Mouse (Mus musculus): ENCODE data around the gene Reps2. TPM values are rescaled to one million over a fixed set of nuclear protein-coding genes. Genes with fewer than 3 reads are reported as not detected.

Gene Reps2
- total and polyA plus RNA-seq, 2 experiments from 2014 or later: 0.07 to 0.42 TPM

DNA sequence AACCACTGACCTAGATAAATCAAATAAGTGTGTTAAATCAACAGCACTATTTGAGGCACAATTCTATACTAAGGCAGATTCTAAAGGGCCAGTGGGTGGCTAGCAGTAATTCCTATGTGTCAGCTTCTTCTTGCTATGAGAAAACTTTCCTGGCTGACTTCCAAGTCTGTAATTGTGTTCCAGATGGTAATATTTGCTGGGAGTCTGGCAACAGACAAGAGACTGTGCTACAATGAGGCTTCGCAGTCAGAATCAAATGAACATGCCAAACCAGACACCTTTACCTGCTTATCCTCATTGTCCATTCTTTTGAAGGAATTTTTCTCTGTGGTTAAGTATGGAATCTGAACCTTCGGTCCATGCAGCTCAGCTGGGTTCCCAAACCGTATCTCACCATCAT lies 88.9 kb downstream of the Reps2 start:
- TF ChIP-seq CTCF (IDR thresholded peaks at IDR 0.05; ENCODE audit: low read depth) (no peak), EP300 (IDR thresholded peaks at IDR 0.05; ENCODE audit: low read depth) (no peak)
- Histone ChIP-seq H3K9ac (replicated peaks; ENCODE audit: low read depth, low read length) (no peak overlapping the region), H3K9me3 (replicated peaks; ENCODE audit: control insufficient read depth, low read length) (no peaks in the 10 kb centered on the region), H3K4me1 (ENCODE audit: control insufficient read depth, insufficient read depth) (no peaks in the 10 kb centered on the region), H3K4me2 (ENCODE audit: low read depth, low read length) (no peak overlapping the region), H3K36me3 (replicated peaks; ENCODE audit: control insufficient read depth, insufficient read depth, low read length) (no peaks in the 10 kb centered on the region), H3K4me3 (ENCODE audit: low read depth, low read length) (no peak overlapping the region), H3K27me3 (ENCODE audit: control insufficient read depth, insufficient read depth, low read length) (no peaks in the 10 kb centered on the region), H3K27ac (ENCODE audit: low read depth) (no peak overlapping the region)
- DNase-seq (ENCODE audit: low spot score) (no peak), ATAC-seq (ENCODE audit: insufficient read depth, low read depth) (no peak)
- 54% methylated on average over 3 of the region's 3 CpGs for whole genome bisulfite sequencing

DNA sequence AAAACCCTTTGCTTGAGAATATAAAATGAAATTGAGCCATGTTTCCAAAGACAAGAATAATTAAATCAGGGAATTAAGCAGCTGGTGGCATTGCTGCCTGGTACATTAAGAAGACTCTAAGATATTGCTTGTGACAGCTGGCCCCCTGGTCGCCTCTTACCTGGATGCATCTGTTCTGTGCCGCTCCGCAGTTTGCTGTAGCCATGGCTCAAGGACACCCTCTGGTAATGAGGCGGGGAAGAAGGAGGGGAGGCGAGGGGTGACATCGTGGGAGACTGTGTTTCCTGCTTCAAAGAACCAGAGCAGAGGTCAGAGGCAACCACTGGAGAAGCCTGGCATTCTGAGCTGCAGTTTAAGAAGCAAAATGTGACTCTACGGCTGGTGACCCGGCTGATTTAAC lies 91.1 kb downstream of the Reps2 start:
- H3K27ac ChIP-seq (ENCODE audit: low read depth): no peak overlapping the region
- TF ChIP-seq EP300 (IDR thresholded peaks at IDR 0.05; ENCODE audit: low read depth): no peak
- TF ChIP-seq CTCF (IDR thresholded peaks at IDR 0.05; ENCODE audit: low read depth): no peak
- no peaks in the 10 kb centered on the region for H3K36me3 ChIP-seq (replicated peaks; ENCODE audit: control insufficient read depth, insufficient read depth, low read length)
- no peak for ATAC-seq (ENCODE audit: insufficient read depth, low read depth)
- H3K4me3 ChIP-seq (ENCODE audit: low read depth, low read length): no peak overlapping the region
- H3K4me1 ChIP-seq (ENCODE audit: control insufficient read depth, insufficient read depth): no peaks in the 10 kb centered on the region
- no peaks in the 10 kb centered on the region for H3K9me3 ChIP-seq (replicated peaks; ENCODE audit: control insufficient read depth, low read length)
- DNase-seq (ENCODE audit: low spot score): no peak
- H3K4me2 ChIP-seq (ENCODE audit: low read depth, low read length): no peak overlapping the region
- 53% methylated on average over 8 of the region's 8 CpGs for WGBS
- H3K27me3 ChIP-seq (ENCODE audit: control insufficient read depth, insufficient read depth, low read length): no peaks in the 10 kb centered on the region
- H3K9ac ChIP-seq (replicated peaks; ENCODE audit: low read depth, low read length): no peak overlapping the region

DNA sequence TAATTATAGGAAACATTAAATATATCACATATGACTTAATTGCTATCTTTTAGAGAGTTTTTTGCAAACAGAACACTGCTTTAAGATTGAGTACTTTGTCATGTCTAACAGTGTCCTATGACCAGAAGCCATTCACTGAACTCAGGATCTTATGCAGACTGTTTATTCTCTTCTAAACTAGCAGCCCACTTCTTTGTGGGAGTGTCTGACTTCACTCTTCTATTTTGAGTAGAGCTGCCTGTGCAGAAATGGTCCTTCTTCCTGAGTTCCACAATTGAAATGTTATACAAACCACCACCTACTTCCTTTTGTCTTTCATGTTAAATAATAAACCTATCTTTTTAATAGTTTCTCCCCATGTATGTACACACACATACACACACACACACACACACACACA lies 98.4 kb downstream of the Reps2 start:
- DNase-seq (ENCODE audit: low spot score) (no peak), ATAC-seq (ENCODE audit: insufficient read depth, low read depth) (no peak)
- no peak overlapping the region for H3K4me3 ChIP-seq (ENCODE audit: low read depth, low read length)
- no peaks in the 10 kb centered on the region for H3K9me3 ChIP-seq (replicated peaks; ENCODE audit: control insufficient read depth, low read length)
- no peak for TF ChIP-seq EP300 (IDR thresholded peaks at IDR 0.05; ENCODE audit: low read depth)
- TF ChIP-seq CTCF (IDR thresholded peaks at IDR 0.05; ENCODE audit: low read depth): no peak
- H3K9ac ChIP-seq (replicated peaks; ENCODE audit: low read depth, low read length): no peak overlapping the region
- H3K4me1 ChIP-seq (ENCODE audit: control insufficient read depth, insufficient read depth): no peaks in the 10 kb centered on the region
- H3K27ac ChIP-seq (ENCODE audit: low read depth): no peak overlapping the region
- H3K27me3 ChIP-seq (ENCODE audit: control insufficient read depth, insufficient read depth, low read length): no peaks in the 10 kb centered on the region
- no peaks in the 10 kb centered on the region for H3K36me3 ChIP-seq (replicated peaks; ENCODE audit: control insufficient read depth, insufficient read depth, low read length)
- no peak overlapping the region for H3K4me2 ChIP-seq (ENCODE audit: low read depth, low read length)

DNA sequence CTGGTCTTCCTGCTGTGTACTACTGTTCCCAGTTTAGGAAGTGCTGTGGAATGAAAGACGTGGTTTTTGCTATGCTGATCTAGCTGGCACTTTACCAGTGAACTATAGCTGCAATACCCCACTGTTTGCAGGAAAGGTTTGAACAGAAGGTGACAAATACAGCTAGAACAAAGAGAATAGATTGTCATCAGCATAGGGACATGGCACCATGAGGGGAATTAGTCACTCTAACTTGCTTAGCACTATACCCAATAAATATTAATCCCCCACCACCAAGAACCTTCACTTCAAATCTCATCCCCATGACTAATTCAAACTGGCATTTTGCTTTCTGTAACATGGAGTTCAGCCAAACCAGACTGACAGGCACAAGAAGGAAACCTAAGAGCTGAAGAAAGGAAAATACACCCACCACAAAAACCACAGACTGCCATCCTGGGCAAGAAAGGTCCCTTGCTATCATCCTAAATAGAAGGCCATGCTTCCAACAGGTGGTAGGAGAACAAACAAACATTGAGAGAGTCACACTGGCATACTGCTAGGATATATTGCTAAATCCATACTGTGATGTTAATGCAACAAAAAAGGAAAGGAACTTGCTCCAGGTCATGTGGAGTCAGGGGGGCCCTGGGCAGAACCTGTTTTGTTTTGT lies 100.7 kb downstream of the Reps2 start:
- ATAC-seq (ENCODE audit: insufficient read depth, low read depth): no peak
- Histone ChIP-seq H3K4me2 (ENCODE audit: low read depth, low read length) (no peak overlapping the region), H3K9me3 (replicated peaks; ENCODE audit: control insufficient read depth, low read length) (no peaks in the 10 kb centered on the region), H3K27ac (ENCODE audit: low read depth) (no peak overlapping the region), H3K4me1 (ENCODE audit: control insufficient read depth, insufficient read depth) (no peaks in the 10 kb centered on the region), H3K36me3 (replicated peaks; ENCODE audit: control insufficient read depth, insufficient read depth, low read length) (no peaks in the 10 kb centered on the region), H3K9ac (replicated peaks; ENCODE audit: low read depth, low read length) (no peak overlapping the region), H3K4me3 (ENCODE audit: low read depth, low read length) (no peak overlapping the region), H3K27me3 (ENCODE audit: control insufficient read depth, insufficient read depth, low read length) (no peaks in the 10 kb centered on the region)
- no peak for DNase-seq (ENCODE audit: low spot score)
- 19% methylated on average over 1 of the region's 1 CpGs for WGBS
- TF ChIP-seq EP300 (IDR thresholded peaks at IDR 0.05; ENCODE audit: low read depth): no peak
- TF ChIP-seq CTCF (IDR thresholded peaks at IDR 0.05; ENCODE audit: low read depth): no peak

DNA sequence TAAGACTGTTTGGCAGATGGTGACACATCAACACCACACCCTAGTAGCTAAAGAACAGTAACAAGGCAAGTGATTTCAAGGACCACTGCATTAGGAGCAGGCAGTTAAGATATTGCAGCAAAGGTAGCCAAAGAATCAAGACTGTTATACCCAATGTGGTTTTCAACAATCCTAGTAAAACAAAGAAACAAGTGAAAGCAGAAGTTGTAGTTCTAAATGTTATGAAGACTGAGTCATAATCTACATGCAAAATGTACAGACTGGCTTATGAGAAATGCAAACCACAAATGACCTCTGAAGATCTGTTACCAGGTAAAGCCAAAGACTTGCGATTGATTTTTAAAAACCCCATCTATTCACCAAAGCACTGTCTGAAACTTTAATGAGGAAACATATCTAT lies 101.5 kb downstream of the Reps2 start:
- ATAC-seq (ENCODE audit: insufficient read depth, low read depth) (no peak), DNase-seq (ENCODE audit: low spot score) (no peak)
- Histone ChIP-seq H3K9me3 (replicated peaks; ENCODE audit: control insufficient read depth, low read length) (no peaks in the 10 kb centered on the region), H3K36me3 (replicated peaks; ENCODE audit: control insufficient read depth, insufficient read depth, low read length) (no peaks in the 10 kb centered on the region), H3K4me3 (ENCODE audit: low read depth, low read length) (no peak overlapping the region), H3K27ac (ENCODE audit: low read depth) (no peak overlapping the region), H3K4me2 (ENCODE audit: low read depth, low read length) (no peak overlapping the region), H3K27me3 (ENCODE audit: control insufficient read depth, insufficient read depth, low read length) (no peaks in the 10 kb centered on the region), H3K4me1 (ENCODE audit: control insufficient read depth, insufficient read depth) (no peaks in the 10 kb centered on the region), H3K9ac (replicated peaks; ENCODE audit: low read depth, low read length) (no peak overlapping the region)
- 87% methylated on average over 1 of the region's 1 CpGs for WGBS
- TF ChIP-seq EP300 (IDR thresholded peaks at IDR 0.05; ENCODE audit: low read depth): no peak
- no peak for TF ChIP-seq CTCF (IDR thresholded peaks at IDR 0.05; ENCODE audit: low read depth)

DNA sequence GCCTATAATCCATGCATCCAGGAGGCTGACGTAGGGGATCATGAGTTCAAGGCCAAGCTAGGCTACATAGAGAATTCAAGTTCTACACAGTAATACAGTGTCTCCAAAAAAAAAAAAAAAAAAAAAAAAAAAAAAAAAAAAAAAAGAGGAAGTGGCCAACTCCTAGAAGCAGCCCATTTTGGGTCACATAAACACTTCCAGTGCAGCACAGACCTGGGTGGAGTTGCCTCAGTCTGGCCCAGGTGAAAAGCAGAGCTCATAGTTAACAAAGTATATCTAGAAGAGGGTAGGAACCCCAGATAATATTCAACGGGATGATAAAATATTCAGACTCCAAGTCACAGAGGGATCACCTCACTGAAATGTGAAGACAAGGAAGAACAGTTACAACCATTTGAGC lies 112.4 kb downstream of the Reps2 start:
- Histone ChIP-seq H3K36me3 (replicated peaks; ENCODE audit: control insufficient read depth, insufficient read depth, low read length) (no peaks in the 10 kb centered on the region), H3K27me3 (ENCODE audit: control insufficient read depth, insufficient read depth, low read length) (no peaks in the 10 kb centered on the region), H3K4me2 (ENCODE audit: low read depth, low read length) (no peak overlapping the region), H3K9ac (replicated peaks; ENCODE audit: low read depth, low read length) (no peak overlapping the region), H3K27ac (ENCODE audit: low read depth) (no peak overlapping the region), H3K4me1 (ENCODE audit: control insufficient read depth, insufficient read depth) (no peaks in the 10 kb centered on the region), H3K9me3 (replicated peaks; ENCODE audit: control insufficient read depth, low read length) (no peaks in the 10 kb centered on the region), H3K4me3 (ENCODE audit: low read depth, low read length) (no peak overlapping the region)
- no peak for DNase-seq (ENCODE audit: low spot score)
- TF ChIP-seq CTCF (IDR thresholded peaks at IDR 0.05; ENCODE audit: low read depth): no peak
- TF ChIP-seq EP300 (IDR thresholded peaks at IDR 0.05; ENCODE audit: low read depth): no peak
- ATAC-seq (ENCODE audit: insufficient read depth, low read depth): no peak
- WGBS: 86% methylated on average over 2 of the region's 2 CpGs

Data from heart, postnatal 0 days (tissue).